Mouse (Mus musculus) ES-E14 (cell line): ENCODE measurements around the gene Atxn7. TPM values are rescaled to one million over a fixed set of nuclear protein-coding genes. Genes with fewer than 3 reads are reported as not detected.
A peak's percentile ranks its signal among the peaks of the same experiment; 100 is the strongest.

Experiments
- DNase-seq: peaks from one replicate; pipeline ENCODE4 v3.0.0-alpha.2; 2013; ENCODE audit warnings: low read depth, low spot score
- H3K27ac ChIP-seq: 2 replicates; pipeline ENCODE4 v1.5.1; 2012; ENCODE audit warnings: low read depth, mild to moderate bottlenecking, low read length, moderate library complexity, mixed read lengths; ENCODE audit not compliant: poor library complexity, insufficient read depth, severe bottlenecking
- H3K36me3 ChIP-seq: 2 replicates; pipeline ENCODE4 v1.6.1; 2012; ENCODE audit warnings: mild to moderate bottlenecking, low read length, moderate library complexity, mixed read lengths; ENCODE audit not compliant: control insufficient read depth, poor library complexity, insufficient read depth, severe bottlenecking
- H3K4me1 ChIP-seq, 2 experiments: fragments of 150-350 bp in 1 of 2; sonication (generic) in 1 of 2; 2 replicates each; pipeline ENCODE4 v1.6.1; 2012; ENCODE audit warnings: low read length in 2 of 2, mild to moderate bottlenecking in 1 of 2, mixed read lengths in 1 of 2; ENCODE audit not compliant: control insufficient read depth in 2 of 2, insufficient read depth in 2 of 2, poor library complexity in 1 of 2
- H3K4me3 ChIP-seq, 2 experiments: fragments of 150-350 bp in 1 of 2; sonication (generic) in 1 of 2; 2 replicates each; pipeline ENCODE4 v1.5.1; 2012; ENCODE audit warnings: low read length in 2 of 2, low read depth in 1 of 2, mild to moderate bottlenecking in 1 of 2, mixed read lengths in 1 of 2; ENCODE audit not compliant: insufficient read depth in 1 of 2, poor library complexity in 1 of 2, severe bottlenecking in 1 of 2
- H3K9ac ChIP-seq: 2 replicates; pipeline ENCODE4 v1.6.1; 2012; ENCODE audit warnings: low read depth, mild to moderate bottlenecking, low read length, mixed read lengths; ENCODE audit not compliant: poor library complexity, insufficient read depth, severe bottlenecking
- H3K9me3 ChIP-seq: fragments of 150-350 bp; sonication (generic); 2 replicates; pipeline ENCODE4 v1.6.1; 2012; ENCODE audit warnings: low read depth, mild to moderate bottlenecking, low read length; ENCODE audit not compliant: control insufficient read depth, insufficient read depth
- CHD2 ChIP-seq: IDR thresholded peaks from 2 replicates; pipeline ENCODE4 v1.6.1; 2014; ENCODE audit warnings: mild to moderate bottlenecking, low read depth, low read length, inconsistent platforms
- HCFC1 ChIP-seq: IDR thresholded peaks from 2 replicates; pipeline ENCODE4 v1.6.1; 2012; ENCODE audit warnings: low read length, inconsistent platforms, borderline replicate concordance; ENCODE audit not compliant: insufficient read depth
- MAFK ChIP-seq: IDR thresholded peaks from 2 replicates; pipeline ENCODE4 v1.6.1; 2014; ENCODE audit warnings: mild to moderate bottlenecking, low read depth, low read length, inconsistent platforms; ENCODE audit not compliant: insufficient read depth
- ZC3H11A ChIP-seq: IDR thresholded peaks from 2 replicates; pipeline ENCODE4 v1.6.1; 2012; ENCODE audit warnings: low read depth, mild to moderate bottlenecking, inconsistent platforms, low read length, borderline replicate concordance
- ZNF384 ChIP-seq: IDR thresholded peaks from 2 replicates; pipeline ENCODE4 v1.6.1; 2012; ENCODE audit warnings: low read depth, low read length, inconsistent platforms
- in situ Hi-C, 2 experiments: fragments of 600-800 bp; cut with MboI; formaldehyde crosslinking; loops; one replicate each; pipeline ENCODE4 v1.15.1; 2025; ENCODE audit warnings: low sequenced_read_pairs in 2 of 2, inconsistent platforms in 1 of 2; ENCODE audit not compliant: unreplicated experiment in 2 of 2
- total RNA-seq: library from RNA; depleted of rRNA; stranded (reverse); fragments of 300-350 nt; gene quantifications from 2 replicates; pipeline ENCODE4 v1.2.3, GENCODE M21; 2012

The Atxn7 gene
- total RNA-seq, 1 experiment: 2.9 TPM

DNA sequence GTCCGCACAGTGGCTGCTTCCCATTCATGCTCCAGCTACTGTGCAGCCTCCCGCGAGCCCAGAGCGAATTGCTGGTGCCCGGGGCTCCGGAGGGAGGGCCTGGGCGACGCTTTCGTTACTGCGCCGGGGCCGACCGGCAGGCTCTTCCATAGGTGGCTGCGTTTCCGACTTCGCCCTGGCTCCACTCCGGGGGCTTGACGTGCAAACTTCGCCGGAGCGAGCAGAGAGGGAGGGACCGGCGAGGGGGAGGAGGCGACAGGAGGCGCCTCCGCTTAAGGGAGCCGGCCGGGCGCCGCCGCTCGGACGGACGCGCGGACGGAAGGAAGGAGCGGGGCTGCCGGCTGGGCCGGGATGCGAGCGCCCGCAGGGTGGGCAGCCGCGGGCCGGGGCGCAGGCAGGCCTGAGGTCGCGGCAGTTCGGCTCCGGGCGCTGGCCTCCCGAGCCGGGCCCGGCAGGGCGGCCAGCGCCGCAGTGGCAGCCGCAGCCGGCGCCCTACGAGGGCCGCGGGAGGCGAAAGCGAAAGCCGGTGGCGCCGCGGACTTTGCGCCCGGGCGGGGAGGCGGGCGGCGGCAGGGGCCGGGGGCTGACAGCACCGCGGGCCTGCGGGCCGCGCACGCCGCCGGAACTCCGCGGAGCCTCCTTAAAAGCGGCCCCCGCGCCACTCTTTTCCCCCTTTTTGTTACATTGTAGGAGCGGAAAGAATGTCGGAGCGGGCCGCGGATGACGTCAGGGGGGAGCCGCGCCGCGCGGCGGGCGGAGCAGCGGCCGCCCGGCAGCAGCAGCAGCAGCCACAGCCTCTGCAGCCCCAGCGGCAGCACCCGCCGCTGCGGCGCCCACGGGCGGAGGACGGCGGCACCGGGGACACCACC lies 51.4 kb downstream of the Atxn7 start:
- Histone ChIP-seq H3K36me3 (no peaks in the 10 kb centered on the region), H3K27ac (no peak overlapping the region), H3K9me3 (no peaks in the 10 kb centered on the region), H3K4me1 (no peaks in the 10 kb centered on the region; a peak in 1 of 4 replicates), H3K9ac (peak overlapping the region; percentile 86), H3K4me3 (peak overlapping the region; percentile 78 to 94)
- in situ Hi-C loops: no loop called here
- TF ChIP-seq MAFK: no peak
- TF ChIP-seq ZNF384: no peak
- TF ChIP-seq ZC3H11A: no peak
- TF ChIP-seq CHD2: no peak
- no peak for TF ChIP-seq HCFC1
- DNase-seq: no peak

DNA sequence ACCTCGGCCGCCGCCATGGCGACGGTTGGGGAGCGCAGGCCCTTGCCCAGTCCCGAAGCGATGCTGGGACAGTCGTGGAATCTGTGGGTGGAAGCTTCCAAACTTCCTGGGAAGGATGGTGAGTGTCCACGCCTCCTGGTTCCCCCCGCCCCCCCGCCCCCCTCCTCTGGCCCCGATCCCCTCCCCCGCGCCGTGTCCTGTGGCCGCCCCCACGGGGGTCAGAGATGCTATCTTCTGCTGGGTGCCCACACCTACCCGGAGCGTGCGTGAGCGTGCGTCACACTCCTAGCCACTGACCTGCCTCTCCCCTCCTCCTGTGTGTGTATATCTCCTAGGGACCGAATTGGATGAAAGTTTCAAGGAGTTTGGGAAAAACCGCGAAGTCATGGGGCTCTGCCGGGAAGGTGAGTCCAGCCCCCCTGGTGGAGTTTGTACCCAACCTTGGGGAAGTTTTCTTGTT lies 52.0 kb downstream of the Atxn7 start:
- Histone ChIP-seq H3K27ac (no peak overlapping the region), H3K36me3 (no peaks in the 10 kb centered on the region), H3K9ac (peak overlapping the region; percentile 86), H3K9me3 (no peaks in the 10 kb centered on the region), H3K4me1 (no peaks in the 10 kb centered on the region; a peak in 1 of 4 replicates), H3K4me3 (peak overlapping the region; percentile 78 to 94)
- no peak for DNase-seq
- in situ Hi-C loops: no loop called here
- TF ChIP-seq CHD2 (no peak), ZC3H11A (no peak), ZNF384 (no peak), HCFC1 (no peak), MAFK (no peak)

DNA sequence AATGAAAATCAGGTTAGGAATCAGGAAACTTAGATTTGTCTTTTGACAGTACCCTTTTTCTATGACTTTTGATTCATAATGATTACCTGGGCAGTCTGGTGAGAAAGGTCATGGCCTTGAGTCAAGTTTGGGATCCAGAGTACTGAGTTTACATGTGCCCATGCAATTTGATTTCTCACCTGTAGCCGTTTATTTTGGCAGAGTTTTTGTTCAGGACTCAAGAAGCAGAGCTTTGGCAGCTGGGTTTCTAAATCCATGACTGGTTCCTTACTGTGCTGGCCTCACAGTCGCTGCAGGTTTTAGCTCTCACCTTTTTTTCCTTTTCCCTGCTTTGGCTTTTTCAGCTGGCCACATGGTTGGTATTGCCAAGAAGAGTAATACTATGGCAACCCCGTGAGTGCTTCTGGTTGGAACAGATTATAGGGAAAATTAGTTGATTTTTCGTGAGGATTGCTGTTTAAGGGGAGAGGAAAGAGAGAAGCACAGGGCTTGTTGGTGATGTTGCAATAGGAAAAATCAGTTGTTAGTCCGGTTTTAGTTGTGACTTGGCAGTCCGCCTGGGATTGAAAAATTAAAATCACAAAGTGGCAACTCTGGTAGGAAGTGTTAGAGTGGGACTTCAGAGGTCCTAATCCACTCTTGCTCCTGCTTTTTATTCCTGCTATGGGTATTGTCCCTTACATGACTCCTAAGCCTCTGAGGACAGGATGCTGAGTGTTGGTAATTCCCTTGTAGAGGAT lies 53.6 kb downstream of the Atxn7 start:
- in situ Hi-C loops: no loop called here
- Histone ChIP-seq H3K27ac (no peak overlapping the region), H3K36me3 (no peaks in the 10 kb centered on the region), H3K4me3 (no peak overlapping the region), H3K4me1 (no peaks in the 10 kb centered on the region; a peak in 1 of 4 replicates), H3K9ac (no peak overlapping the region), H3K9me3 (no peaks in the 10 kb centered on the region)
- no peak for DNase-seq
- TF ChIP-seq HCFC1 (no peak), ZC3H11A (no peak), CHD2 (no peak), ZNF384 (no peak), MAFK (no peak)

DNA sequence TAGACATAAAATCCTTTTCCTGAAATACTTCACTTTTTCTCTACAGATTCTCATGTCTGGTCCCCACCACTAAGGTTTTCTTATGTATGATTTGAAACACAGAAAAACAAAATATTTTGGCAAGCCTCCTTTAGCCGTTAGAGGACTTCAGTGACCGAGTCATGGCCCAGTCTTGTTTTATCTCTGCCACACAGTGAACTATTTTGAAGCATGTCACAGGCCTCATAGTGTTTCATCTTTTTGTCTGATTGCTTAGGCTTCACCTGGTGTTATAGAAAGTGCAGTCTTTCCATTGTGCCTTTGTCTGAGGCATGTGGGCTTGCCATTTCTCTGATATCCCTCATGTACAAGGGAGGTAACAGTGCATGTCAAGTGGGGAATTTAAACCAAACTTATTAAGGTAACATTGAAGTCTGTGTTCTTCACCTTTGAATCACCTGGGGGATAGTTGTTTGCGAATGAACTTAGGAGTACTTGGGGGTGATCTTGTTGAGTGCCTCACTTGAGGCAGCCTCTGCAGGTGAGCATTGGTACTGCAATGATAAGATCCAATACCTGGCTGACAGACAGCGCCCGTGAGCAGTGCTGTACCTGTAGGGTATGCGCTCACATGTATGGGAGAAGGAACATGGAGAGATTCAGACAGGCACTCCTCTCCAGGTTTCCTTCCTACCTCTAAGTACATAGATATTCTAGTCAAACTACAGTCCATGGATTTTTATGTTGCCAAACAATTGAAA lies 58.1 kb downstream of the Atxn7 start:
- no peaks in the 10 kb centered on the region for H3K4me1 ChIP-seq
- no peak overlapping the region for H3K27ac ChIP-seq
- no peak overlapping the region for H3K4me3 ChIP-seq
- no peak for DNase-seq
- H3K9me3 ChIP-seq: no peaks in the 10 kb centered on the region
- H3K36me3 ChIP-seq: no peaks in the 10 kb centered on the region
- H3K9ac ChIP-seq: no peak overlapping the region
- TF ChIP-seq CHD2 (no peak), HCFC1 (no peak), ZNF384 (no peak), ZC3H11A (no peak), MAFK (no peak)
- in situ Hi-C loops: no loop called here
